Mouse (Mus musculus) limb, embryonic 11.5 days (tissue): ENCODE data around the gene Atp6v0d1. TPM values are rescaled to one million over a fixed set of nuclear protein-coding genes. Genes with fewer than 3 reads are reported as not detected.

Experiments used
- ATAC-seq: fragments of 200-750 bp; cut with Nextera tagmentation; 2 replicates; pipeline ENCODE4 v1.8.0; 2017; ENCODE audit warnings: low read depth; ENCODE audit not compliant: insufficient number of reproducible peaks, low FRiP score, low TSS enrichment
- DNase-seq: peaks from one replicate; pipeline ENCODE4 v3.0.0-alpha.2; 2015; ENCODE audit warnings: low spot score
- H3K27ac ChIP-seq: fragments of 300-500 bp; sonication (generic); replicated peaks from 2 replicates; pipeline ENCODE4 v1.5.1; 2014; ENCODE audit warnings: low read depth, mild to moderate bottlenecking, low read length
- H3K27me3 ChIP-seq: fragments of 300-500 bp; sonication (generic); 2 replicates; pipeline ENCODE4 v1.6.1; 2014; ENCODE audit warnings: mild to moderate bottlenecking, low read length, mixed read lengths; ENCODE audit not compliant: control insufficient read depth, insufficient read depth
- H3K36me3 ChIP-seq: fragments of 300-500 bp; sonication (generic); 2 replicates; pipeline ENCODE4 v1.6.1; 2014; ENCODE audit warnings: mild to moderate bottlenecking, low read length, moderate library complexity, mixed read lengths; ENCODE audit not compliant: control insufficient read depth, insufficient read depth
- H3K4me1 ChIP-seq: fragments of 300-500 bp; sonication (generic); 2 replicates; pipeline ENCODE4 v1.6.1; 2014; ENCODE audit warnings: low read length, mixed read lengths; ENCODE audit not compliant: control insufficient read depth, insufficient read depth
- H3K4me2 ChIP-seq: fragments of 300-500 bp; sonication (generic); 2 replicates; pipeline ENCODE4 v1.6.1; 2014; ENCODE audit warnings: low read depth, mild to moderate bottlenecking, moderate library complexity; ENCODE audit not compliant: severe bottlenecking
- H3K4me3 ChIP-seq: fragments of 300-500 bp; sonication (generic); 2 replicates; pipeline ENCODE4 v1.5.1; 2014; ENCODE audit warnings: low read depth, low read length
- H3K9ac ChIP-seq: fragments of 300-500 bp; sonication (generic); 2 replicates; pipeline ENCODE4 v1.6.1; 2014; ENCODE audit warnings: mild to moderate bottlenecking, low read length
- H3K9me3 ChIP-seq: fragments of 300-500 bp; sonication (generic); 2 replicates; pipeline ENCODE4 v1.6.1; 2016; ENCODE audit warnings: low read length; ENCODE audit not compliant: control insufficient read depth
- WGBS: fragments of 180-500 bp; shearing (Covaris S2); extraction: QIAGEN DNeasy Blood & Tissue Kit; methylation state at CpG from one replicate; pipeline ENCODE4 v1.1.7; 2014; 5-methylcytosine and 5-hydroxymethylcytosine counted together
- polyA plus RNA-seq: library from polyadenylated mRNA; unstranded; fragments of >200 nt; fragmentation: Nextera tagmentation; extraction: Ambion mirVana; gene quantifications from 2 replicates; pipeline ENCODE4 v1.2.1, GENCODE M21; 2014

The Atp6v0d1 gene
- polyA plus RNA-seq, 1 experiment from 2014 or later = 81.5 TPM

DNA sequence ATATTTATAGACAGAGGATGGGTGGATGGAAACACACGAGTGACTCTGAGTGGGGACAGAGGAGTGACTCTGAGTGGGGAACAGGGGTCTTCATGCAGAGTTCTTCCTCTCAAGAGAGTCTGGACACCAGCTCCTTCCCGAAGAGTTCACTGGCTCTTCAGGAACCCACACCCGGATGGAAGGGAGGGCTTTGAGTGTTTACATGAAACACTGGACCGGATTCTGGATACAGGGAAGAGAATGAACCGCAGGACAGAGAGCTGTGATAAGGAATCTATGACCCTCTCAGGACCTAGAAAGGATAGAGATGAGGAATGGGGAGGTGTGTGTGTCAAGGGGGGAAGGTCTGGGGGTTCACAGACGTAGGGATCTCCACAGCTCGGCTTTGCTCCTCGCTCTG, 48.5 kb downstream of the Atp6v0d1 start:
- DNase-seq = peak; percentile 29
- H3K9ac ChIP-seq = peak overlapping the region; percentile 37; the same call in 1 of the 2 replicates
- WGBS = 46% methylated on average over 8 of the region's 8 CpGs
- no peak overlapping the region for H3K4me3 ChIP-seq
- H3K4me1 ChIP-seq = peaks cover 55% of the 10 kb centered on the region
- no peaks in the 10 kb centered on the region for H3K27me3 ChIP-seq
- 0 out of 2 replicates have a peak overlapping the region, but pooled peaks have one; percentile 21 for H3K27ac ChIP-seq
- peaks cover 2% of the 10 kb centered on the region; the same call in 1 of the 2 replicates for H3K36me3 ChIP-seq
- no peaks in the 10 kb centered on the region for H3K9me3 ChIP-seq
- peak overlapping the region; percentile 25 for H3K4me2 ChIP-seq
- no peak for ATAC-seq

DNA sequence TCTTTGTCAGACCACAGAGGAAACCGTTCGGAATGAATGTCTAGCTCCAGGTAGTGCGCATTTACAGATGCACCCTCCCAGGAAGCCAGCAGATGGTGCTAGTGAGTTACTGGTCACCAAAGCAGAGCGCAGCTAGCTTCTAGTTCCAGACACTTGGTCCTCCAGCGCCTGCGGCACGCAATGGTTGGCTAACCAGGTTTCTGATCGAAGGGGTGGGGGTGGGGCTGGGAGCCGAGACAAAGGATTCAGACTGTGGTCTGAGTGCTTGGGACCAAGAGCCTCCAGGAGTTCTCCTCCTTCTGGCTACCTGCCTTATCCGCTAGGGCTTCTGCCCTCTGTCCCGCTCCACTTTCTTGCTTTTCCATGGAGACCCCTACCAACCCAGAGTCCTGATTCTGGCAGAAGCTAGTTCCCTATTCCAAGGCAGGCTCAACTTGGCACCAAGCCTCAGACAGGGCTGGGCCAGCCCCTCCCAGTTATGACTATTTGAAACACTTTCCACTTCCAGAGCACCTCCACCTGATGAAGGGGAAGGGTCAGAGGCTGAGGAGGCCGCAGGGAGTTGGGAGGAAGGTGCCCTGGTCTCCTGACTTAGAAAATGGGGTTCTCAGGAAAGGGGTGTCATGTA, 49.7 kb downstream of the Atp6v0d1 start:
- ATAC-seq (peak; percentile 41; the same call in 1 of the 2 replicates), DNase-seq (peak; percentile 93)
- peak overlapping the region; percentile 65; the same call in 1 of the 2 replicates for H3K27ac ChIP-seq
- peak overlapping the region; percentile 72 for H3K9ac ChIP-seq
- peak overlapping the region; percentile 31 for H3K4me2 ChIP-seq
- H3K9me3 ChIP-seq = no peaks in the 10 kb centered on the region
- peaks cover 45% of the 10 kb centered on the region for H3K4me1 ChIP-seq
- no peaks in the 10 kb centered on the region for H3K36me3 ChIP-seq
- H3K4me3 ChIP-seq = peak overlapping the region; percentile 14; the same call in 1 of the 2 replicates
- WGBS = 12% methylated on average over 12 of the region's 12 CpGs
- H3K27me3 ChIP-seq = no peaks in the 10 kb centered on the region

- H3K4me1 ChIP-seq = peaks cover 42% of the 10 kb centered on the region
Observed at GRCm38 (mm10) chr8:105514656-105515055, 51.2 kb downstream of the Atp6v0d1 start.

GRCm38 (mm10) chr8:105514194-105514593, 51.7 kb downstream of the Atp6v0d1 start:
- no peaks in the 10 kb centered on the region for H3K36me3 ChIP-seq
- WGBS = 73% methylated on average over 6 of the region's 6 CpGs
- H3K9ac ChIP-seq = no peak overlapping the region
- H3K4me2 ChIP-seq = no peak overlapping the region
- H3K27ac ChIP-seq = no peak overlapping the region
- H3K4me1 ChIP-seq = peaks cover 44% of the 10 kb centered on the region
- no peaks in the 10 kb centered on the region for H3K9me3 ChIP-seq
- DNase-seq (no peak), ATAC-seq (no peak)
- no peaks in the 10 kb centered on the region for H3K27me3 ChIP-seq
- no peak overlapping the region for H3K4me3 ChIP-seq

More at GRCm38 (mm10) chr8:105514656-105515055, 51.2 kb downstream of the Atp6v0d1 start:
- Histone ChIP-seq H3K9ac (no peak overlapping the region), H3K4me2 (no peak overlapping the region), H3K9me3 (no peaks in the 10 kb centered on the region), H3K27ac (no peak overlapping the region), H3K4me3 (no peak overlapping the region), H3K36me3 (no peaks in the 10 kb centered on the region), H3K27me3 (no peaks in the 10 kb centered on the region)
- DNase-seq (no peak), ATAC-seq (no peak)
- WGBS = 72% methylated on average over 5 of the region's 5 CpGs

DNA sequence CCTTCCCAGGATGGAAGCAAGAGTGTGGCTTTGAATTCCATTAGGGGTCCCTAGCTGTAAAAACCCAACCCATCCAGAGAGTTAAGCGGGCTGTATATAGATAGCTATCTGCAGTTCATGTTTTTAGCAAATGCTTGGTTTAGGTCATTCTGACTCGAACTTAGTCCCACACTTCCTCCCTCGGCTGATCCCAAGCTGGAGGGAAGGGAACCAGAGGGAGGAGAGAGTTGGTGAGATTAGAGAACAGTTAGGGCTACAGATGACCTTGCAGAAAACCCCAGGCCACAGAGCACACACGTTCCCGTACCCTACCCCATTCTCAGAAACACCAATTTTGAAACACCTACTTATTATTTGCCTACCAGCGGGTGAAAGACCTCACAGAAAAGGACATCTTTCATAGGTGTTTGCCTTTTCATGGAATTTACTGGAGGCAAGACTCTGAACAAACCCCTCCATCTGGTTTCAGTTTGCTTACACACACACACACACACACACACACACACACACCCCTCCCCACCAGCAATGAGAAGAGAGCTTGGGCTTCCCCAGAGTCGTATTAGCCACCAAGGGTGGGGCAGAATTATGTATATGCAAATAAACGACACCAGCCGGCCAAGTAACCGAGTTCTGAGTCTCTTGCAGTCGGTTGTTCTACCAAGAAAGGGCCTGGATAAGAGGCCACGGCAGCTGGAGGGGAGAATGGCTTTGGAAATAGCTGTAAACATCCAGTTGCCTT, 55.7 kb downstream of the Atp6v0d1 start:
- no peak for ATAC-seq
- no peaks in the 10 kb centered on the region for H3K27me3 ChIP-seq
- no peaks in the 10 kb centered on the region for H3K36me3 ChIP-seq
- peak overlapping the region; percentile 58 for H3K27ac ChIP-seq
- no peak overlapping the region for H3K9ac ChIP-seq
- H3K9me3 ChIP-seq = no peaks in the 10 kb centered on the region
- H3K4me1 ChIP-seq = peaks cover 30% of the 10 kb centered on the region
- H3K4me3 ChIP-seq = no peak overlapping the region
- H3K4me2 ChIP-seq = peak overlapping the region; percentile 15; the same call in 1 of the 2 replicates
- peak; percentile 23 for DNase-seq
- 27% methylated on average over 12 of the region's 12 CpGs for WGBS

DNA sequence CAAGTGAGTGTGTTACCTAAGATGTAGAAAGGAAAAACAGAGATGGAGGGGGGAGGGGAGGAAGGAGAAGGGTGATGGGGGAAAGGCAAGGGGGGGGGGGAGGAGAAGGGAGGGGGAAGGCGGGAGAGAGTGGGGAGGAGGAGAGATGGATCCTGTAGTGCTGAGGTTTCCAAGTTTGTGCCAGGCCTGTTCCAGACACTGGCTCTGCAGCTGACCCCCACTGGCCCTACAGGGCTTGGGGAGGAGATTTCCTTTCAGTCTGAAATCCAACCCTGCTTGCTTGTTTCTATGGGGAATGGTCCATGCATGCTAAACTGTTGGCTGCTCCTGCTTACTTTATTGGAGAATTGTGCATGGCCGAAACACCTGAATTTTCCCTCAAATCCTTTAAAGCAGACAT, 57.1 kb downstream of the Atp6v0d1 start:
- no peaks in the 10 kb centered on the region for H3K9me3 ChIP-seq
- no peaks in the 10 kb centered on the region for H3K36me3 ChIP-seq
- peak overlapping the region; percentile 15; the same call in 1 of the 2 replicates for H3K4me2 ChIP-seq
- H3K27ac ChIP-seq = peak overlapping the region; percentile 80
- H3K9ac ChIP-seq = no peak overlapping the region
- H3K27me3 ChIP-seq = no peaks in the 10 kb centered on the region
- DNase-seq (peak; percentile 56), ATAC-seq (peak; percentile 81)
- 26% methylated on average over 2 of the region's 2 CpGs for WGBS
- peaks cover 27% of the 10 kb centered on the region for H3K4me1 ChIP-seq
- H3K4me3 ChIP-seq = no peak overlapping the region

DNA sequence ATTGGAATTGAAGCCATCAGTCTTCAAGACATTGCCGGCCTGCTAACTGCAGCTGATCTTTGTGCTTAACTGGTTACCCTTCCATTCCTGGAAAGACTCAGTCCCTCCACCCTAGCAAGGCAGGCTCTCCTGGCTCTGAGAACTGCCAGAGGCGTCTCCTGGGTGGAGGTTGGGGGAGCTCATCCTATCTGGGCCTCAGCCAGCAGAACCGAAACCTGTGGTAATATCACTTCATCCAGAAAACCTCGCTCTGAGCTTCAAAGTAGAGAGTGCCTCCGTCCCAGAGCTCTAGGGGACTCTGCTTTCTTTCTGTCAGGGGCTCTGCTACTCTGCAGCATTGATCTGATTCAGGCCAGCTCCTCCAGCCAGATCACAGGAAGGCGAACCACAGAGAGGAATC, 58.9 kb downstream of the Atp6v0d1 start:
- Histone ChIP-seq H3K4me2 (no peak overlapping the region), H3K27me3 (no peaks in the 10 kb centered on the region), H3K4me3 (no peak overlapping the region), H3K9me3 (no peaks in the 10 kb centered on the region), H3K9ac (no peak overlapping the region), H3K27ac (no peak overlapping the region), H3K4me1 (peaks cover 24% of the 10 kb centered on the region), H3K36me3 (no peaks in the 10 kb centered on the region)
- ATAC-seq (no peak), DNase-seq (no peak)
- 70% methylated on average over 6 of the region's 6 CpGs for WGBS

DNA sequence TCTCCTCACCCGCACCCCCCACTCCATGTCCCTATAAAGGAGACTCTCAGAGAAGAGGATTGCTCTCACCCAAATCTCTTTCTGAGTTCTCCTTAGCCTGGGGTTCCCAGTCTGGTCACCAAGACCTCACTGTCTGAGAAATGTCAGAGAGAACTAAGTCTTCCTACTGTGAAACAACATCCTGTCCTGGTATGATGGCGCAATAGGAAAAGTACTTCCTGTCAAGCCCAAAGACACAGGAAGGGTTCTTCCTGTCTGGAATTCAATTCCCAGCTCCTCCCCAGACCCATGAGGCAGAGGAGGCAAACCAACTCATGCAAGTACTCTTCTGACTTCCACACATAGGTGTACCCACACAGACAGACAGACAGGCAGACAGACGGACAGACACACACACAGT, 61.2 kb downstream of the Atp6v0d1 start:
- DNase-seq (no peak), ATAC-seq (no peak)
- Histone ChIP-seq H3K4me2 (no peak overlapping the region), H3K4me3 (no peak overlapping the region), H3K4me1 (peaks cover 14% of the 10 kb centered on the region), H3K9me3 (no peaks in the 10 kb centered on the region), H3K27me3 (no peaks in the 10 kb centered on the region), H3K36me3 (no peaks in the 10 kb centered on the region), H3K9ac (no peak overlapping the region), H3K27ac (no peak overlapping the region)
- 96% methylated on average over 3 of the region's 3 CpGs for WGBS
